ENCODE assay signal across 8 mouse cellular contexts in the genomic region with DNA sequence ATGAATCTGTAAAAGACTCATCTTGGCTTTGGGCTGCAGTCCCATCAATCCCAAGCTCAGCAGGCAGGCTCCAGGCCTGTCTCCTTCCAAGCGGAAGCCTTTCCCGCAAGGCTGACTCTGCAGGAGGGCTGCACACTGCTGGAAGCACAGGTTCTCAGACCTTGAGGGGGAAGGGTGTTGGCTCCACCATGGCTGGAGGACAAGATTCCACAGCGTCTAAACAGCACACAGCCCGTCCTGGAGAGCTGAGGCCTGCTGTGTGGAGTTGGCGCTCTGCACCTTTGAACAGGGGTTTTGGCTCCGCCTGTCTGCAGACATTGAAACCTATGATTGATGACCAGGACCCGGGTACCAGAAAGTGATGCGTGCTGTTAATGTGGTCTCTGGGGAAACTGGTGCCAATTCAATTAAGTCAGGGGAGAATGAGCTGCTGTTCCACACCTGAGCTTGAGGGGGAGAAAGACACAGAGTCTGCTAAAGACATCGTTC.
DNase-seq lines count a peak whose midpoint lies in the region; ATAC-seq lines count a peak whose summit lies in the region.

No protein-coding gene starts in this region.

- peak; percentile 33 to 44 for DNase-seq in cerebellum, postnatal 25 days
- peak; percentile 40 for DNase-seq in MN1 (ENCODE audit: low spot score)
- no peak for DNase-seq in gastrocnemius, postnatal 36 days
- DNase-seq in urinary bladder, adult 2 months (ENCODE audit: low spot score): no peak
- no peak for DNase-seq in adrenal gland, postnatal 4 days (ENCODE audit: low spot score in 2 of 2)

- no peaks in the 10 kb centered on the region for H3K9me3 ChIP-seq in forebrain, embryonic 15.5 days
- H3K9me3 ChIP-seq in midbrain, embryonic 13.5 days: no peaks in the 10 kb centered on the region

- H3K9ac ChIP-seq in forebrain, embryonic 15.5 days (replicated peaks): no peak overlapping the region
- H3K9ac ChIP-seq in midbrain, embryonic 13.5 days (replicated peaks): 0 out of 2 replicates have a peak overlapping the region, but pooled peaks have one; percentile 0

- no peak for ATAC-seq in cerebellum, adult (ENCODE audit: insufficient number of reproducible peaks, low FRiP score, low TSS enrichment)
- peak; percentile 63 for ATAC-seq in forebrain, embryonic 15.5 days (replicated peaks)
- peak; percentile 80 for ATAC-seq in midbrain, embryonic 13.5 days

- H3K36me3 ChIP-seq in forebrain, embryonic 15.5 days: no peaks in the 10 kb centered on the region
- H3K36me3 ChIP-seq in midbrain, embryonic 13.5 days: no peaks in the 10 kb centered on the region

- H3K4me2 ChIP-seq in forebrain, embryonic 15.5 days (replicated peaks): no peak overlapping the region
- H3K4me2 ChIP-seq in midbrain, embryonic 13.5 days (replicated peaks): no peak overlapping the region; the same call in 1 of the 2 replicates

- H3K4me3 ChIP-seq in forebrain, embryonic 15.5 days: no peak overlapping the region
- H3K4me3 ChIP-seq in midbrain, embryonic 13.5 days (replicated peaks): no peak overlapping the region

- no peaks in the 10 kb centered on the region for H3K4me1 ChIP-seq in forebrain, embryonic 15.5 days
- H3K4me1 ChIP-seq in midbrain, embryonic 13.5 days (replicated peaks): peaks cover 9% of the 10 kb centered on the region

- intact Hi-C loops in gastrocnemius, postnatal 36 days (cut with DNase I): no loop called here

- no peaks in the 10 kb centered on the region for H3K27me3 ChIP-seq in forebrain, embryonic 15.5 days
- no peaks in the 10 kb centered on the region for H3K27me3 ChIP-seq in midbrain, embryonic 13.5 days

- WGBS in forebrain, embryonic 15.5 days: 16% methylated on average over 9 of the region's 9 CpGs
- WGBS in midbrain, embryonic 13.5 days: 23% methylated on average over 9 of the region's 9 CpGs

- no peak overlapping the region for H3K27ac ChIP-seq in forebrain, embryonic 15.5 days (replicated peaks)
- no peak overlapping the region for H3K27ac ChIP-seq in midbrain, embryonic 13.5 days

Comparison
In these comparisons a context has a peak if more than half of its experiments do, and no peak if none do; other contexts are left out.
1. DNase-seq: peak in cerebellum, postnatal 25 days (2 of 2) and MN1 (single experiment); none in gastrocnemius, postnatal 36 days (0 of 2), urinary bladder, adult 2 months (single experiment) and adrenal gland, postnatal 4 days (0 of 2).